Mouse (Mus musculus) bone marrow macrophage, adult 2 months (primary cell): ENCODE measurements around the gene Car3.

Experiments used
- CTCF ChIP-seq: IDR thresholded peaks from 2 replicates; pipeline ENCODE4 v1.5.1; 2012; ENCODE audit warnings: low read depth, mild to moderate bottlenecking, low read length, moderate library complexity
- POLR2A ChIP-seq: IDR thresholded peaks from 2 replicates; pipeline ENCODE4 v1.6.1; 2012; ENCODE audit warnings: mild to moderate bottlenecking, low read depth, low read length, borderline replicate concordance

GRCm38 (mm10) chr3:14877251-14877909, 14.1 kb downstream of the Car3 start:
- TF ChIP-seq POLR2A (no peak), CTCF (no peak)
